Mouse (Mus musculus) gastrocnemius, postnatal 10 days (tissue): ENCODE data around the gene Dnah7a. TPM values are rescaled to one million over a fixed set of nuclear protein-coding genes. Genes with fewer than 3 reads are reported as not detected.
"Not testable (repeated sequence)": the region's sequence is repeated elsewhere in the genome, so short reads cannot be mapped to it uniquely, and the experiment has no call there.

ENCODE experiments used
- DNase-seq: peaks from one replicate; pipeline ENCODE4 v3.0.0; 2021; ENCODE audit warnings: mixed read lengths
- long read RNA-seq, 2 experiments: library from polyadenylated mRNA; stranded (forward); transcript quantifications; one replicate each; pipeline ENCODE4 v2.0.0; 2021
- total RNA-seq, 2 experiments: library from RNA; stranded (reverse); gene quantifications; 2 replicates each; pipeline ENCODE4 v1.2.3; 2021

The Dnah7a gene
- under 1 TPM; 0.02 TPM for total RNA-seq
- long read RNA-seq, experiment 1: 0 reads
- long read RNA-seq, experiment 2: 0 reads

DNA sequence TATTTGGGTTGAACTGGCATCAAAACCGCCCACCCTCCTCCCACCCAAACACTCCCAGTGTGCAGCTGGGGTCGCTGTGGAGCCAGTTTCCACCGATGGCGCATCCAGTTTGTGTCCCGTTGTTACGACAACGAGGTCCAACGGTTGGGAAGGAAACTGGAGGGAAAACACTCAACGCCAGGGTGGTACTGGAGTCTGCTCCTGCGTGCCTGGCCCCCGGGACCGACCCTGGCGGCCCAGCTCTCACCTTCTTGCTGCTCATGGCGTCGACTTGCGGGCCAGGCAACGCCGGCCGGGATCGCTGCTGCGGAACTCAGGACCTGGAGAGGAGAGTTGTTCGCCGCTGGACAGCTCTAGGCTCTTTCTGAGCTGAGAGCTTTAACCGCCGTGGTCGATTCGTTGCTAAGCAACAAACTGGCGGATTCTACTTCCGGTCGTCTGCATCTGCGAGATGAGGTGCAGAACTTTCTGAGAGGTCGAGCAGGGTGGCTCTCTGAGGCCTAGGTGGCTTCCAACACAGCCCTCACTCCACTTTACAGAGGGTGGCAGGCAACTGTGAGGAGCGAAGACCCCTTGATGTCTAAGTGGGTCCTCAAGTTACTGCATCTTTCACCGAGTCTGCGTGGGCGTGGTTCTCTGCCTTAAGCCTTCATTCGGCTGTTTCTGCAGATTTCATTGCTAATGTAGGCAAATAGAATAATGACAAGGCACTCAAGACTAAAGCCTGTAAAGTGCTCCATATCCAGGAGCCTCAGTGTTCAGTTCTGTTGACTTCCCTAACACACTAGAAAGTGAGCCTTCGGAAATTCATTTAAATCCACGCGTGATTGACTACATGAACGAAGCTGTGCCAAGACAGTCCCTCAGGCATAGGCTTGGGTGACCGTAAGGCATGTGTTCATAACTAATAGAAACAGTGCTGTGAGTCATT, at the start of gene Dnah7a:
Gene Dnah7a, minus strand, starts transcription at position 354 of the 931 bp plus-strand sequence.
- DNase-seq: peak; percentile 33

DNA sequence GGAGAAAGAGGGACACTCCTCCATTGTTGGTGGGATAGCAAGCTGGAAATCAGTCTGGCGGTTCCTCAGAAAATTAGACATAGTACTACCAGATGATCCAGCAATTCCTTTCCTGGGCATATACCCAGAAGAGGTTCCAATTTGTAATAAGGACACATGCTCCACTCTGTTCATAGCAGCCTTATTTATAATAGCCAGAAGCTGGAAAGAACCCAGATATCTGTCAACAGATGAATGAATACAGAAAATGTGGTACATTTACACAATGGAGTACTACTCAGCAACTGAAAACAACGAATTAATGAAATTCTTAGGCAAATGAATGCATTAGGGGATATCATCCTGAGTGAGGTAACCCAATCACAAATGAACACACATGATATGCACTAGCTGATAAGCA, 46.9 kb upstream of the Dnah7a start:
- not testable (repeated sequence) for DNase-seq

DNA sequence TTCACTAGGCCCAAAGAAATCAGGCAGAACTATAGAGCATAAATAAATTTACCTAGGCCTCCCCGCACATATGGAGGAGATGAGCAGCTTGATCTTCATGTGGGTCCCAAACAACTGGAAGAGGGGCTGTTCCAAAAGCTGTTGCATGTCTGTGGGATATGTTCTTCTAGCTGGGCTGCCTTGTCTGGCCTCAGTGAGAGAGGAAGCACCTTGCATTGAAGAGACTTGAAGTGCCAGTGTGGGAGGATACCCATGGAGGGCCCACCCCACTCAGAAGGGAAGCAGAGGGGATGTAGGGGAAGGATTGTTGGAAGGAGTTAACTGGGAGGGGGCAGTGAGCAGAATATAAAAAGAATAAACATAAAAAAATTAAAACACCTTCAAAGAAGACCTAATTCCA, 44.6 kb upstream of the Dnah7a start:
- DNase-seq: no peak

DNA sequence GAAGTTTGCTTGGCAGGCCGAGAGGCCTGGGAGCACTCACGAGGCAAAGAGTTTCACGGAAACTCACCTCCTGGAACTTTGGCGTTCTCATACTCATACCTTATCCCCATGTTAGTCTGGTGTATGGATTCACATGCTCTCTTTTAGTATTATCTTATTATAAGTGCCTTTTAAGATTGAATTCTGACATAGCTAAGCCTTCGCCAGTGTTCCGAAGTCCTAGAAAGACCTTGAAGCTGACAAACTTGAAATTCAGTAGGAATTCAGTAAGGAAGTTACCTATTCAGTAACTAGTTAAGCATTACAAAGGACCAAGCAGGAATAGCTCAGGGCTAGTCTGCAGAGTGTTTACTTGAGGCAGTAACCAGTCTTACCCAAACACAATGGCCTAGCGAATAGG, 44.1 kb upstream of the Dnah7a start:
- not testable (repeated sequence) for DNase-seq

DNA sequence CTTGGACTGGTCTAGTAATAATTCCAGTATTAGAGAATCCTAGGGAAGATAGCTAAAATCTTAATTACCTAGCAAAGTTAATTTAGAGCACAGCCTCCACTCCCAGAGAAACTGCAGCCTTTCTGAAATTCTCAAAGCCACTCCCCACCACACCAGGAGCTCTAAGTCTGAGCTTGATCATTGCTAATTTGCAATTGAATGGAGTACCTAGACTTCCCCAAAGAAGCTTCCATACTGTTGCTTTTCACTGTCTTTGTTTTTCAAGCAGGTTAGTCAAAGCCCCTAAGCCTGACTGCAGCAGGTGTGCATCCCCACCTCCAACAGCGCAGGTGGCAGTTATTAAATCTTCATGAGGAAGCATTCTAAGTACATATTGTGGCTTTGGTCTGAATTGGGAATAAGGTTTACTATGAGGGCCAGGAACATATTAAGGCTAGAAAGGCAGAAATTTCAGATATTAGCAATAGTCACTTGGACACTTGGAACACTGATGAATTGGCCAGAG, 43.3 kb upstream of the Dnah7a start:
- not testable (repeated sequence) for DNase-seq

DNA sequence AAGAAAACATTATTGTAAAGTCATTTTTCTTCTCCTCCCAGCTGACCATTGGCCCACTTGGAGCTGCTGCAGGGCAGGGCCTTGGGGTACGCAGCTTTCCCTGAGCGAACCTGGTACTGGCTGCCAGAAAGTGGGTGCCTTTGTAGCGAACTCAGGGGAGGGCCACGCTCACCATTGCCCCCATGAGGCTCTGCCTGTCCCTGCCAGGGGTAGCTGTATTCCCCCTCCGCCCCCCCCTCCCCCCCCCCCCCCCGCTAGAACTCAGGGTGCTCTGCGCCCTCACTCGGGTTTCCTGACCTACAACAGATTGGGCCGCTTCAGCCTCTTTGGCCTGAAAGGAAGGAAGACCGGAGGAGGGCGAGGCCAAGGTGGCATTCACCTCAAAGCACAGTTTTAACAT, 42.0 kb upstream of the Dnah7a start:
- no peak for DNase-seq

DNA sequence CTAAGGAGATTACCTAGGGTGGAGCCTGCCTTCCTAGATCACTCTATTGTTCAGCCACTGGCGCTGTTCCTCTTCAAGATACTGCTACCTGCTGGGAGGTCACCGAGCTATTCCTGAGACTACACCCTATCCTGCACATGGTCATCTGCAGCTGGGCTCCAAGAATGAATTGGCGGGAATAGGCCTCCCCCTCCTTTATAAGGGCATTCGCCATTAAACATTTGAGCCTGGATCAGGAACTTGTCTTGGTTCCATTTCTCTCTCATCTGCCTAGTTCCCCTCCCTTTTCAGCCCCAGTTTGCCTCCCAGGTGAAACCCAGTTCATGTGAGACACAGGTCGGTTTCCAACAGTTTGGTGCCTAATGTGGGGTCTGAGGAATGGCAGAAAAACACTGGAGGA, 39.4 kb upstream of the Dnah7a start:
- DNase-seq: no peak

DNA sequence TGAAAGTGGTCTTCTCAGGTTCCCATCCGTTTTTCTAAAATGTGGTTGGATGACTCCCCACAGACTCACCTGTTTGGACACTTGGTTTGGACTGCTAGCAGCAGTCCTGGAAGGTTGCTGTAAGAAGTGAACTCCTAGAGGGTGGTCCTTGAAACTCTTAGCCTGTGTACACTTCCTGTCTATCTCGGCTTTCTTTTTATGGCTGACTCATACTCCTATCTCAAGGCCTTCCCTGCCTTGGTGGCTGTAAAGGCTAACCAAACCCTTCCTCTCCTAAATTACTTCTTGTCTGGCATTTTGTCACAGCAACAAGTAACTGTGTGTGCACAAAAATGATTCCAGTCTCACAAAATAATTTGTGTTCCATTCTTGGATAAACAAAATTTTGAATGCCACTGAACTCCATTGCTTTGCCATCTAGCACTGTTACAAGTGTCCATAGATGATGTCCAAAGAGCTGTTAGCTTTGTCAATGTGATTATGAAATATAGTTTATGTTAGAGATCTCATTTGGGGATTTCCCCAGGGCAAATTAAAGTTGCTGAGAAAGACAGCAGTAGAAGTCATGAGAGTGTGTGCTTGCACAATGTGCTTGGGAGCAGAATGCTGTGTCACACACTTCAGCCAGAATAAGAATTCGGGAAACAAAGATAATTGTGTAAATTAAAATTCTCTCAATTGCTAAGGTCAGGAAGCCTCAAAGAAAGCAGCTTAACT, 35.3 kb upstream of the Dnah7a start:
- DNase-seq: no peak

DNA sequence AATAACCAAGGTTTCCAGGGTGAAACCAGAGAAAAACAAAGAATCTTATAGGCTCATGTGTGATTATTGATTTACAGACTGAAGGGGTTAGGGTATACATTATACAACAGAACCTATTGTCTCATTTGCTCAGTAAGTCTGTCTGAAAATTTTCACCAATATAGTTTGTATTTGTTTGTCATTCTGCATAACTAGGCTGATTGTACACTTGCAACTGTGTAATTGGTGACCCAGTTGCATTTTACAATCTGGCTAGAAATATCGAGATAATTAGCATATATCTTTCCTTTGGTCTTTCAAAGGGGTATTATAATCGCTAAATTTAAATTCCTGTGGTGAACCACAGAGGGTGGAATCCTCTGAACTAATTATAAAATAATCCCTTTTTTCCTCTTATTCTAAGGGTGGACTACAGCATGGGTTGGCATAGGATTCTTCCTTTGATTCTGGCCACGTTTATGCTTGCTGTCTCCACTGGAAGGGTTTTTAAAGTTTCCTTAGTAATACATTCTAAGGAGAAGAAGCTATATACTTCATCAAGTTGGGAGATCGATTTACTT, 34.3 kb upstream of the Dnah7a start:
- DNase-seq: no peak

DNA sequence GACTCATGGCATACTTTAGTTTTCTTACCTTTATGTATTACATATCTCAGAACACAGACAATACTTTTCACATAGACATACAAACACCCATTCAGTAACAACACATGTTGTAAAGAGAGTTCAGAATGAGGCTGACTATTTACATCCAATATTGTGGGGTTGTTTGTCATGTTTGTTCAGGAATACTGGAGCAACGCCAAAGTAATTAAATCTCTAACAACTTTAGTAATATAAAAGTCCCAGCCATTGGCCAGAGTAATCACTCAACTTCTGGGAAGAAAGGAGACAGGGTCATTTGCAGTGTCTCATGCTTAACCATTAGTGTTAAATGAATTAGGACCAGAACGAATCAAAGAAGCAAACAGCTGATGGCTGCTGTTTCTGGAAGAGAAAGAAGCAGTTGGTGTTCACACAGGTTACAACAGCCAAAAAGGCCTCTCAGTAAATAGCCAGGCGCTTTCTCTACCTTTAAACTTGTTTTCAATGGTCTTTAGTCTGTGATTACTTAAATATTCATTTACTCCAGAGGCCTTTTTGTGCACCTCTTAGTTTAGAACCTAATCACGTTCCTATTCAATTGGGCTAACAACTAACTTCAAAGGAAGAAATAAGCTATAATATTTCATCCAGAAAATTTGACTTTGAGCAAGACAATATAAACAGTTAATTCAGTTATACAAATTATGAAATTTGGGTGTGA, 33.6 kb upstream of the Dnah7a start:
- DNase-seq: not testable (repeated sequence)

DNA sequence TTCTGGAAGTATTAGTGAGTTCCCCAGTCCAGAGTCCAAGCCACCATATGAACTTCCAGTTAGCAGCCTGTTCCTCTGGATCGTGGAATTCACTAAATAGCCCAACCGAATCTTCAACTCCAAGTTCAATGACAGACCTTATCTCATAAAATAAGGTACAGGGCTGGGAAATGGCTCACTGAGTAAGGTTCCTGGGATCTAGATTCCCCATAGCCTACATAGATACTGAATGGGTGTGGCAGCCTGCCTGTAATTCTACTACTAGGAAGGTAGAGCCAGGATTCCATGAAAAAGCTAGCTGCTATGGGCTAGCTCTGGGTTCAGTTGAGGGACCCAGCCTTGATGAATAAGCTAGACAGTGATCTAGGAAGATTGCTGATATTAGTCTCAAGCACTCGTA, 30.0 kb upstream of the Dnah7a start:
- no peak for DNase-seq

DNA sequence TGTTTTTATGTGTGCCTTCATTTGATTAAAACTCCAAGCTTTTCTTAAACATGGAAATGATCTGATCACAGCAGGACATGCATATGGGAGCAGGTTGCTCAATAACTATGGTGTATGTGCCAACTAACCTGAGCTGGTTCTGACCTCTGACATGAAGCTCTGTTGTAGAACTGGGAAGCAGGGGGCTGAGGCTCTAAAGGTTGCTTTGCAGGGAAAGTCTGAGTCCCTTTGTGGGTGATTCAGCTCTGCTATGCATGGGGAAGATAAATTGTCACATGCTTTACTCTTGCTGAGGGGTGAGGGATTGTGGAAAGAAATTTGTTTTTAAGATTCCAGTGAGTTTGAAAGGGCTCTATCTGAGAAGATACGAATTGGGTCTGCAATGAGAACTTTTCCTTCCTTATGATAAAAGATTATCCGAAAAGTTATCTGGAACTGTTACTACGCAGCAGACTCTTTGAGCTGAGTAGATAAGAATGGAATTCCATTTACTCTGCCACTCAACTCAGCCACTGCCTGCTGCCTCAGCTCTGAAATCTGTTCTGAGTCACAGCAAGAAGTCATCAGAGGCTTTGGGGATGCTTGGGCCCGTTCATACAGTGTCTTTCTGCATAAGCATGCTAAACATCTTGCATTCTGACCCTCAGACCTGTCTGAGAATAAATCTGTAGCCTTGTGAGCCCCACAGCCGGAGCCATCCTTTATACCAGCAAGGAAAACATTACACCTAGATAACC, 22.1 kb upstream of the Dnah7a start:
- no peak for DNase-seq

DNA sequence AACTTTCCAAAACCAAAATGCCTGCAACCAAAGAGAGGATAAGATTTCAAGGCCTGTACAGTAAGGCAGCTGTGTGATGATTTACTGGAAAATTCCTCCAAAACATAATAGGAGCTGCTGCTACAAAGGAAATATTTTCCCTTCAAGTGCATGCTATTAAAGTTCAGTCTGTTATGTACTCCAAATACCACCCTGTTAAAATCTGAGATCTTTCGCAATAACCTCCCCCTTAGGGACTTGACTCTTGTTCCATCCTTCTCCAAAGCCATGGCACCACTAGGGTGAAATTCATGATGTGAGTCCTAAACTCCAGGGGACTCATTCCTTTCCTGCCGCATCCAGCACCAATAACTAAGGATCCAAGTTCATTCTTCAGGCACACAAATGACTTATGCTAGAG, 20.3 kb upstream of the Dnah7a start:
- no peak for DNase-seq

DNA sequence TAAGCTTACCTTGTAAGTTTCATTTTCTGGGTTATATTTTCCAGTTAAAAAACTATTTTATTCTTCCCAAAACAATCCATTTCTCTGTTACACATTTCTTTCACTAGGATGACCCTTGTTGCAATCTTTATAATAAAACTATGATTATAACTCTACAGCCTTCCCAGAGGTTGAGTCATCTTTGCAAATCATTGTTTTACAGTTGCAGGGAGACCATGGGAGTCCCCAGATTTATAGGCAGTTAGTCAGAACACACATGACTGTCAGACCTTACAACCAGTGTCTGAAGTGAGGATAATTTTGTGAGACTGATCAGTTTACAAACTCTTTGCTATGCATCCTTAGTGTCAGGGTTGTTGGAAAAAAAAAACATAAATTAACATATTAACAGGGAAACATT, 14.8 kb upstream of the Dnah7a start:
- no peak for DNase-seq

DNA sequence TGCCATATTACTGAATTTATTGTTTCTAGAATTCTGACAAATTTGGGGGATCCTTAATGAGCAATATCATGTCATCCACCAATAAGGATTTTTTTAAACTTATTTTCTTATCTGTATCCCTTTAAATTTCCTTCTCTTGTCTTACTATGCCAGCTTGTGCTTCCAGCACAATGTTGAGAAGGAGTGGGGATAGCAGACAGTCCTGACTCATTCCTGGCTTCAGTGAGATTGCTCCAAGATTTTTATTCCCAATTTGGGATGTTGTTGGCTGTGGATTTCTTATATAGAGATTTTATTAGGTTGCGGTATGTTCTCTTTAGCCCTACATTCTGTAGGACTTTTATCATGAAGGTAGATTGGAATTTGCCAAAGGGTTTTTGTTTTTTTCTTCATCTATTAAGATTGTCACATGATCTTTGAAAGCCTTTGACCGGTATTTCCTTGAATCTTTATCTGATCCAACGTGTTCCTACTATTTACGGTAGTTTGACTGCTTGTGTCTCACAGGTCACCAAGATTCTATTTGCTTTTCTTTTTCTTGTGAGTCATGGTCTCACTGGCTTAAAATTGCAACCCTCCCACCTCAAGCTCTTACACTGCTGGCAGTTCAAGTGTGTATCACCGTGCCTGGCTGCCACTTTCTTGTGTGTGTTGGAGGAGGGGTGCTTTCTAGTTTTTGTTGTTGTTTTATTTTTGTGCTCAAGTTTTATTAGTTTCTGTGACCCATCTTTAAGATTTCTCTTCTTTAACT, 14.2 kb upstream of the Dnah7a start:
- DNase-seq: no peak

DNA sequence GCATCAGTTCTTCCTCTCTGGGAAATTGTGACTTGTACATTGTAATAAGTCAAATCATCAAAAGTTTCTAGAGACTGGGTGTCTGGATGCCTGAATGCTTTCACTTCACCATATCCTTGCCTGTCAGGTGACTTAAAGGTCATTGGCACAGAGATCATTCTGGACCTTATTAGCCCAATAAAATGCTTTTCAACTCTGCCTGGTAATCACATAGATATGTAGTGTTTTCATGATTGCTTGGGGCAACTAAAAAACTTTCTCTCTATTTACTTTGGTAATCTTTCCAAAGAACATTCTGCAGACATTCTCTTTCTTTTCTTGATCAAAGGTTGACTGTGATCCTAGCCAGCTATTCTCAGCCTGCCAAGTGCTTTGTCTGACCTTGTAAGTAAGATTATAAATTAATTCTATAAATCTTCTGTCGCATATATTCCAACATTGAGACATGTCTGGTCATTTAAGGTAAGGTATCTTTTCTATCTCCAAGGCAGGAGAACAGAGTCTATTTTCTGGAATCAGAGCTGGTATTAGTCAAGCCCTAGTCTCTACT, 9.5 kb upstream of the Dnah7a start:
- DNase-seq: no peak

DNA sequence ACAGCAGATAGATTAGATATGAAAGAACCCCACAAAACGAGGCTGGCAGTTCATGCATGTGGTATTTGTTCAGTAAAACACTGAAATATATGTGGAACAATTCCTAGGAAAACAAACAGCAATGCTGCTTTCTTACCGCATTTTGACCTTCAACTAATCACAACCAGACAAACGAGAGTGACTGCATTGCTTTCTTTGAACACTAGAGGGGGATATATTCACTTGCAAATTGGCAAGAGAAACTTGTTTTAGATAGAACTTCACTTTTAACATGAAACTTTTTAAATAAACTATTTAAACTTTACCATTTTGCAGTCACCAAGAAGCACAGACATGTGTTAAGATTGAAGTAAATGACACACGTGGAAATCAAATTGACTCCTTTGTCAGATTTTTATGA, 8.9 kb upstream of the Dnah7a start:
- DNase-seq: no peak

DNA sequence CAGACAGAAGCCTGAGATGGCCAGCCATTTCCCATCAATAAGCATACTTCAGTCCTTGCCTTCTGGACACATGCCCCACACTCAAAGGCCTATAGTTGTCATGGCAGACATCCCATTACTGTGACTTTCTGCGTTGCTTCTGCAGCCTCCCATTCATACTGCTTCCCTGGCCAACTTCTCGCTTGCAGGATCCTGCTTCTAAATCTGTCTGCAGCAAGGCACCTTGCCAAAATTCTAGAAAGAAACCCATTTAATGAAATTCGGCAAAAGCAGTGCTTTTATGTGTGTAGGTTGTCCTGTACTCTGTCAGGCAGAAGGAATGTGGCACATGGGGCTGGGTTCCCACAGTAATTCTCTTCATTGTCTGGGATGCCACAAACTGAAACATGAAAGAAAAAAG, 6.8 kb upstream of the Dnah7a start:
- DNase-seq: not testable (repeated sequence)

DNA sequence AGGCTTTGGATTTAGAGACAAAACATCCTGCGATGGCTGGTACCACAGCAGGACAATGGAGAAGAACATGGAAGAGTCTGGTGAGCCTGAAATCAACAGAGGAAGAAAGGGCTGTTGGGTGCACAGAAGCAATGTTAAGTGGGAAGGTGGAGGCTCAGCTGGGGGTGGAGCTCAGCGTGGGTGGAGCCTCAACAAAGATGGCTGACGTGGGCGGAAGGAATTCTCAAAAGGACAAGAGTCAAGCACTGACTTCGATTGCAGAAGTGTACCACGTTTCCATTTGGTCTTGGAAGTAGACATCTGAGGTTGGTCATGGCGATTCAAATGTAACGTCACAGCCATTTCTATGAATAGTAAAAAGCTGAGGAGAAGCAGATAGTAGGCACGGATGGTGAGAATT, 4.5 kb upstream of the Dnah7a start:
- no peak for DNase-seq

DNA sequence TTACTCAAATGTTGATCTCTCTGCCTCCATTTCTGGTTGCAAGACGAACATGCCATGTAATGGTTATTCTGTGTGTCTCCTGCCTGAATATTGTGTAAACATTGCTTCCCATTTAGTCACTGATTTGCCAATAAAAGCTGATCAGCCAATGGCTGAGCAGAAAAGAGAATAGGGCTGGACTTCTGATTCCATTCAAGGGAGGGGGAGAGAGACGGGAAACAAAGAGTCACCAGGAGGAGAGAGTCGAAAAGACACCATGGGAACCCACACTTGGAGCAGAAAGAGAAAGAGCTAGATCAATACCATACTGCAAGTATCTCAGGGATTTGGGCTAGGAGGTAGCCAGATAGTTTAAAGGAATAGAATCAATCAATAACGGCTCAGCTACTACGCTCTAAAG, 3.0 kb upstream of the Dnah7a start:
- DNase-seq: not testable (repeated sequence)
